Mouse (Mus musculus): ENCODE measurements at regions not wholly inside any gene's neighbourhood (a gene's known extent, or its start where the extent isn't known, plus 50 kb on each side); places are given as distances from the start of the nearest gene placed in this dataset.

- no peak for DNase-seq
These were observed 103.4 kb downstream of the Mreg start for GRCm38 (mm10) chr1:72108678-72109077.

GRCm38 (mm10) chr1:72107125-72107524, 105.0 kb downstream of the Mreg start:
- no peak for DNase-seq

- no peak for DNase-seq
These were observed 105.5 kb downstream of the Mreg start for GRCm38 (mm10) chr1:72106655-72107054.

GRCm38 (mm10) chr1:72105435-72106057, 106.6 kb downstream of the Mreg start:
- no peak for DNase-seq

DNA sequence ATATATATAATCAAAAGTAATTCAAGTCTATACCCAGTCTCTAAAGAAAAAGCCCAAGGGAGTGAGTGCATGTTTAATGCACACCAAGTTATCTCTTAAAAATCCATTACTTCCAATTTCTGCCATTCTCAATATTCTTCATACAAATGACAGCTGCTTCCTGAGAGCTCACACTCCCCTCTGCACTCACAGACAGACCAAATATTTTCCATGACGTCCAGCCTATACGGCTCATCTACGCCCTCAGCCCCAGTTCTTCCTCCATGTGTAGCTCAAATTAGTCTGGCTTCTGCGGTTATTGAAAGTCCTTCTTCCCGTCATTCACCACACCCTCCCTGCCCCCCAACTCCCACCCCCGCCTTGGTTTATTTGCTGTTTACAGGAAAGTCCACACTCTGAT, 108.1 kb downstream of the Mreg start:
- DNase-seq = no peak

GRCm38 (mm10) chr1:72103387-72103786, 108.7 kb downstream of the Mreg start:
- no peak for DNase-seq

- no peak for DNase-seq
These were observed 112.7 kb downstream of the Mreg start for GRCm38 (mm10) chr1:72099447-72099846.

DNA sequence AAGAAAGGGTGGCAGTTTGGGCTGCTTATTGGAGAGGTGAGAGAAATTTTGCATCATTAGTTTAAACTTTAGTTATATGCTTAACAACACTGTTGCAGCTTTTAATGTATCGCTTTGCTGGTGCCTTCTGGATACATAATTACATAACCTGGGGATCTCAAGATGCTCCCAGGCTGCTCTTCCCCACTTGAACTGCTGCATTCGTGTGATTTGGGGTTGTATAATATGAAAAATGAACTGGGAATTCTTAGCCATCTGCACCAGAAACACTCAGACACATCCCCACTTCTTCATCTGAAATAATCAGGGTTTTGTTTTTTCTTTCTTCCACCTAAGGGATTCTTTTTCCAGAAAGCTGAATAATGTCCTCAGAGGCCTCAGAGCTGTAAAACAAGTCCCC, 120.8 kb downstream of the Mreg start:
- DNase-seq = no peak

DNA sequence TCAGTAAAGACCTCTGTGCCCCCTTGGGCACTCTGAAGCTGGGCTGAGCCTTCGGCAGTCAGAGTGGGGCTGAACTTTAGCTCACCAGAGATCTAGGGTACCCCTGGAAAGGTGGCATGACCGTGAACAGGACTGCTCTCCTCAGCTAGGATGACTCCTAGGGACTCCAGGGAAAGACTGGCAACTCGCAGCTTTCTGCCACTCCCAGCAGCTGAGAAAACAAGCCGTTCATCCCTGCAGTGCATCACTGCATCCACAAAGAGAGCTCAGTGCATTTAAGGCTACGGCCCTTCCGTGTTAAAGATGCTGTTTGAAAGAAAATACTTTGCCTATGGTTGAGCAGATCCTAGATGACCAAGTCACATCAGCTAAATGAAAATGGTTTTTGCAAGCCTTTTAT, 126.4 kb downstream of the Mreg start:
- no peak for DNase-seq

- no peak for DNase-seq
These were observed 127.9 kb downstream of the Mreg start for GRCm38 (mm10) chr1:72084219-72084618.

GRCm38 (mm10) chr1:72082366-72082765, 129.7 kb downstream of the Mreg start:
- no peak for DNase-seq

DNA sequence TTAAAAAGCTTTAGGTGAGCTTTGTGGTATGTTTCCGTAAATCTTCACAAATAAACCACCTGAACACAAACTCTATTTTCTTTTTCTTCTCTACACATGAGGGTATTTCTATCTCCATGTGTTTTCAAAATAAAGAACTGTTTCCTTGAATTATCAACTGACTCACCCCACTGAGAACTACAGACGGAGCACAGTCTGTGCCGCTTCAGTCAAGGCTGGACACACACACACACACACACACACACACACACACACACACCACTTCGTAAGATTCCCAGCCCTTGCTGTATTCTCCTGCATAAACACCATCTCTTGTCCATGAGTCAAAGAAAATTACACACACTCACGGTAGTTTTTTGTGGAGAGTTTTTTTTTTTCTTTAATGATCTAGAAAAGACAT, 130.3 kb downstream of the Mreg start:
- DNase-seq = no peak

DNA sequence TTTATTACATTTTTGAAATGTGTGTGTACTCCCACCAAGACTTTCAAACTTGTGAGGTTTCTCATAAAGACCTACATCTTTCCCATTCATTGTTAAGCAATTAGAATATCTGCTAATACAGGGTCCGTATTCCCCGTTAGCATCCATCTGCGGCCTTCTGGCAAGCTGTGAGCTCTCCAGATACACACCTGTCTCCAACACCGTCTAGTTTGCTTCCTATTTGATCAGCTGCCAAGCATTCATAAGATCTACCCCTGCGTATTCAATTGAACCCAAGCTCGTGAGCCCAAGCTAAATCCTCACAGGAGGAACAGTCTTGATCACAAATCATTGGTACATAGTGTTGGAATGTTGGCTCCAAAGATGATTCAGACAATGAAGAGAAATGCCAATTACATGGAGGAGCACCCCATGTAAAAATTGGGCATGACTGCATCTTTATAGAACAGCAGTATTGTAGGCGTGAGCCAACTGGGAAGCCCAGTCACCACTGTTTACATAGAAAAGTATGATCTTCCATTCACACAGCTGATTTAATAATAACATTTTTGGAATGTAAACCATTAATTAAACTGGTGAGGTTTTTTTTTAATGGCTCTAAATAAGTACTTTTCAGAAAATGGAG, 133.1 kb downstream of the Mreg start:
- DNase-seq = no peak

GRCm38 (mm10) chr1:72076341-72076740, 135.8 kb downstream of the Mreg start:
- DNase-seq = no peak

GRCm38 (mm10) chr1:72075464-72075863, 136.6 kb downstream of the Mreg start:
- DNase-seq = no peak

GRCm38 (mm10) chr1:72073245-72073644, 138.9 kb downstream of the Mreg start:
- no peak for DNase-seq

DNA sequence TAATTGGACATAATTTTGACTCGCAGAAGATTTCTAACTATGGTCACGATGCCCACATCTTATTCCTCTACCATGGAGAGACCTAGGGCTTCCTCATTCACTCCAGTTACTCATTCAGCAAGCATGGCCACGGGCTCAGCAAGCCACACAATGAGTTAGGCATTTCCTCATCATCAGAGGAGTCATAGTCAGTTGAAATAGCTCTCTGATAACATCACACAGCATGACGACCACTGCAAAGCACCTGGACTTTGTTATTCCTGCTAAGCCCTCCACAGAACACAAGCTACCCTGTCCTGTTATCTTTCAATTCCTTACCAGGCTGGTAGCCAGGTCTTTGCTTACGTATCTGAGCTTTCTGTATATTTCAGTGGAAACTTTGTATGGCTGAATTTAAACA, 141.6 kb downstream of the Mreg start:
- no peak for DNase-seq

- no peak for DNase-seq
These were observed 143.1 kb downstream of the Mreg start for GRCm38 (mm10) chr1:72069056-72069455.

- DNase-seq = no peak
These were observed 147.0 kb downstream of the Mreg start for GRCm38 (mm10) chr1:72065090-72065489.

- DNase-seq = no peak
These were observed 151.7 kb downstream of the Mreg start for GRCm38 (mm10) chr1:72060393-72060792.

GRCm38 (mm10) chr1:72058045-72058703, 153.9 kb downstream of the Mreg start:
- DNase-seq = no peak

DNA sequence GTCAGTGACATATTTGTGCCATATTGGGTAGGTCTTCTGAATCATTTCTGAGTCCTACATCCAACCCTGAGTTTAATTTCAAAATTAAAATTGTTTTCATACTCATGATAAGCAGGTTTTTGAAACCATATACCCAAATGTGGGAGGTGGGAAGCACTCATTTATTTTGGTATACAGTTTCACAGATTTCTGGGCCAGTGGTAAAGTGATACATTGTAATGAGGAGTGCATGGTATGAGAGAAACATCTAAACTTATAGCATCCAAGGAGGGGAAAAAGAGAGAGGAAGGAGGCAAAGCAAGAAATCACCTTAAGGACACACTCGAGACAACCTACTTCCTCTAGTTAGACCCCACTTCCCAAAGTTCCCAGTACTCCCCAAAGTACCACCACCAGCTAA, 157.6 kb downstream of the Mreg start:
- no peak for DNase-seq

DNA sequence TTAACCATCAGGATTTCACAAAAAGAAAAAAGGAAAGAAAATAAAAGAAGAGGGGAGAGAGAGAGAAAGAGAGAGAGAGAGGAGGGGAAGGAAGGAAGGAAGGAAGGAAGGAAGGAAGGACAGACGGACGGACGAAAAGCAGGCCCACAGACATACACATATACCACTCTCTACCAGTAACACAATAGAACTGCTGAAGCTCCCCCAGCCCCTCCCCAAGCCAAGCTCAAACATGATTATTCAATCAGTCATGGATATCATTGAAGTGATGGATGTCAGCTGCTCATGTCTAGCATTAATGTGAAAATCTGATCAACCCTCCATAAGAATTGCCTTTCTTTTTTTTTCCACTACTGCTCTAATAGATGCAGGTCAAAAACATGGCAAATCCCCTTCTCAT, 161.2 kb downstream of the Mreg start:
- no peak for DNase-seq

DNA sequence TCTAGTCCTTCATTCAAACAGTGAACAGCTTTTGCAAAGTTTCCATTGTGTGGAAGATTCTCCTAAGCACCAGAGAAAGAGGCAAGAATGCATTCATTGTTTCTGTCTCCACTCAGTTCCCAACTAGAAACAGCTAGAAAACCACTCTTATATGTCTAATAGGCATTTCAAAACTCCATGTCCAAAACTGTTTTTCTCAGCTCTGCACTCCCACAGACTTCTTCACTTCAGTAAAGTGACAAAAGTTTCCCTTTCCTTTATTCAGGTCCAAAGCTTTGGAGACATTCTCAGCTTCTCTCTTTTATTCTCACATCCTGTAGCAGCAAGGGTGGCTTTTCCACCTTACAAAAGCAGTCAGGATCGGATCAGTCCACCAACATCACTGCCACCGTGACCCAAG, 166.0 kb downstream of the Mreg start:
- no peak for DNase-seq

- DNase-seq = no peak
These were observed 173.6 kb downstream of the Mreg start for GRCm38 (mm10) chr1:72038518-72038917.

All from cerebellum, adult 9-11 months (tissue).